Mouse (Mus musculus): Measurements from ENCODE around the gene Gm10282. TPM values are rescaled to one million over a fixed set of nuclear protein-coding genes. Genes with fewer than 3 reads are reported as not detected.

The Gm10282 gene
- 1 to 10 TPM; 3.9 to 6.2 TPM for total RNA-seq (2021)
- long read RNA-seq, experiment 1, partial matches to known transcripts = 0 of 1 reads
- long read RNA-seq, experiment 1, other reads (novel, unspliced or antisense) = 0 of 1 reads
- long read RNA-seq, experiment 2 = 0 reads

GRCm38 (mm10) chr8:72305210-72305905, at the start of gene Gm10282:
Gene Gm10282, minus strand, starts transcription at chr8:72305260.
- no peak for DNase-seq (ENCODE audit: extremely low spot score in 1 of 2, low spot score in 2 of 2)
- Histone ChIP-seq H3K27ac (no peak within 1 kb of the TSS), H3K4me3 (no peak within 1 kb of the TSS)
- intact Hi-C loops (cut with DNase I) = no loop called here
- no peak for TF ChIP-seq CTCF (IDR thresholded peaks at IDR 0.05)

DNA sequence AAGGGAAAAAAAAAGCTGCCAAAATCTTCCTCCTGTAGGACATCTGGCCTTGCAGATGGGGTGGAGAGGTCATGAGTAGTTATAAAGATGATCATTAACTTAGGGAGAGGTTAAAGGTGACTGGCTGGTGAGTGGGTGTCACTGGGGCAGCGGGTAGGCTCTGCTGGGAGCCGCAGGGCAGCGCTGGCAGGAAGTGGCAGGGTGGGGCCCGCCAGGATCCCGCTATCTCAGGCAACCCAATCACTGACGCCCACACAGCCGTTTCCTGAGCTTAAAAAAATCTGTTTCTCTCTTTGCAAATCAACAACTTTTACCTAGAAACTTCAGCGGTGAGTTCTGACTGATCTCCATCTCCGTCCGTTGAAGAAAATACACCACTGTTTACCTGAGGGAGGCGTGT, 49.2 kb upstream of the Gm10282 start:
- H3K4me3 ChIP-seq = no peak overlapping the region
- intact Hi-C loops (cut with DNase I) = no loop called here
- peak overlapping the region; percentile 53 for H3K27ac ChIP-seq
- peak in 1 of 2 experiments; percentile 32 for DNase-seq (ENCODE audit: extremely low spot score in 1 of 2, low spot score in 2 of 2)
- no peak for TF ChIP-seq CTCF (IDR thresholded peaks at IDR 0.05)

DNA sequence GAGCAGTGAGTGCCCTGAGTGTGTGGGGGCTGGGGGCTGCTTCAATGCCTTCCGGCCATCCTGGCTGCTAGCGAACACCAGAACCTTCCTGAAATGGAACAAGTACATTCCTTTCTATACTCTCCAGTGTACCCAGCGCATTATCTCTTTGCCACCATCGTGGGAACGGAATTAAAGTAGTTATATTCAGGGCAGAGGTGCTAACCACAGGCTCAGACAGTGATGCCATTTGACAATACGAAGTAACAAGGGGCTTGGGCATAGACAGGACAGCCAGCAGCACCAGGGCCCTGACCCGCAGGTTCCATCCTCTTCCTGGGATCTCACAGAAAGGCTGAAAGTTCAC, 48.6 kb upstream of the Gm10282 start:
- H3K27ac ChIP-seq = peak overlapping the region; percentile 45
- intact Hi-C loops (cut with DNase I) = no loop called here

GRCm38 (mm10) chr8:72352951-72353699, 48.1 kb upstream of the Gm10282 start:
- TF ChIP-seq CTCF (IDR thresholded peaks at IDR 0.05) = no peak
- no peak for DNase-seq (ENCODE audit: extremely low spot score in 1 of 2, low spot score in 2 of 2)
- H3K27ac ChIP-seq = peak overlapping the region; percentile 45; the same call in 1 of the 2 replicates
- intact Hi-C loops (cut with DNase I) = no loop called here
- no peak overlapping the region for H3K4me3 ChIP-seq

More for the DNA sequence above, 48.6 kb upstream of the Gm10282 start:
- no peak for TF ChIP-seq CTCF (IDR thresholded peaks at IDR 0.05)
- no peak for DNase-seq (ENCODE audit: extremely low spot score in 1 of 2, low spot score in 2 of 2)
- H3K4me3 ChIP-seq = no peak overlapping the region

GRCm38 (mm10) chr8:72351405-72352005, 46.4 kb upstream of the Gm10282 start:
- no peak overlapping the region for H3K4me3 ChIP-seq
- intact Hi-C loops (cut with DNase I) = no loop called here
- H3K27ac ChIP-seq = no peak overlapping the region
- no peak for DNase-seq (ENCODE audit: extremely low spot score in 1 of 2, low spot score in 2 of 2)
- TF ChIP-seq CTCF (IDR thresholded peaks at IDR 0.05) = no peak

GRCm38 (mm10) chr8:72350727-72351126, 45.7 kb upstream of the Gm10282 start:
- no peak for DNase-seq (ENCODE audit: extremely low spot score in 1 of 2, low spot score in 2 of 2)
- H3K27ac ChIP-seq = no peak overlapping the region
- intact Hi-C loops (cut with DNase I) = no loop called here
- no peak overlapping the region for H3K4me3 ChIP-seq
- no peak for TF ChIP-seq CTCF (IDR thresholded peaks at IDR 0.05)

DNA sequence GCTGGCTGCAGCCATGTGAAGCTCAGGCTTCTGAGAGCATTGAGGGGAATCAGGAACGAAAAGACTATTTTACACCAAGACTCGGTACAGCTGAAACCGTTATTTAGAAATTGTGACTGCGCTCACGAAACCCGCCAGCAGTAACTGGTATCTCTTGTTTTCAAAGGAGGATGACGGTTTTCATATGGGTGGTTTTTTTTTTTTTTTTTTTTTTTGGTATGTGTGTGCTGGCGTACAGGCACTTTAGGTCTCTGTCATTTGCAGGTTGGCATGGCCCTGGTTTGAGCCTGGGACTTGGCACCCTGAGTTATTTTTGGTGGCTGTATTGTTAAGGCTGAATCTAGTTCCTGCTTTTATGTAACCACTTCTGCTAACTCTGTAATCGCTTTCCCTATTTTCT, 44.8 kb upstream of the Gm10282 start:
- intact Hi-C loops (cut with DNase I) = no loop called here

GRCm38 (mm10) chr8:72348956-72349355, 43.9 kb upstream of the Gm10282 start:
- TF ChIP-seq CTCF (IDR thresholded peaks at IDR 0.05) = no peak
- Histone ChIP-seq H3K4me3 (no peak overlapping the region), H3K27ac (no peak overlapping the region)
- intact Hi-C loops (cut with DNase I) = no loop called here
- no peak for DNase-seq (ENCODE audit: extremely low spot score in 1 of 2, low spot score in 2 of 2)

More for the DNA sequence above, 44.8 kb upstream of the Gm10282 start:
- Histone ChIP-seq H3K4me3 (no peak overlapping the region), H3K27ac (peak overlapping the region; percentile 53)
- DNase-seq (ENCODE audit: extremely low spot score in 1 of 2, low spot score in 2 of 2) = no peak
- TF ChIP-seq CTCF (IDR thresholded peaks at IDR 0.05) = no peak

DNA sequence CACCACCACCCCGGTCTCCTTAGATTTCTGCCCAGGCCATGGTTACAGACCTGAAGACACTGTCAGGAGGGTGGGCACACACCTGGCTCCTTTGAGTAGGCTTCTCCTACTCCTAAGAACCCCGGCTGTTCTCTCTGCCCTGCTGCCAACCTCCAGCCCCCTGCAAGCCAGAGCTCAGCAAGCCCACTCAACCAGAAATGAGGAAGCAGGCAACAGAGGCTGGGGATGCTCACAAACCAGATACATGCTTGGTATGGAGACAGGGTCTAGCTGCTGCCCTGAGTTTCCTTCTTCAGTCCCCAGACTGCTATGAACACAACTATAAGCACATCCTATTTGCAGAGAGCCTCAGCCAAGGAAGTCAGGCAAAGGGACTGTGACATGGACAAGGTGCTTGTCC, 43.1 kb upstream of the Gm10282 start:
- H3K27ac ChIP-seq = no peak overlapping the region
- intact Hi-C loops (cut with DNase I) = no loop called here
- H3K4me3 ChIP-seq = no peak overlapping the region
- no peak for DNase-seq (ENCODE audit: extremely low spot score in 1 of 2, low spot score in 2 of 2)
- no peak for TF ChIP-seq CTCF (IDR thresholded peaks at IDR 0.05)

DNA sequence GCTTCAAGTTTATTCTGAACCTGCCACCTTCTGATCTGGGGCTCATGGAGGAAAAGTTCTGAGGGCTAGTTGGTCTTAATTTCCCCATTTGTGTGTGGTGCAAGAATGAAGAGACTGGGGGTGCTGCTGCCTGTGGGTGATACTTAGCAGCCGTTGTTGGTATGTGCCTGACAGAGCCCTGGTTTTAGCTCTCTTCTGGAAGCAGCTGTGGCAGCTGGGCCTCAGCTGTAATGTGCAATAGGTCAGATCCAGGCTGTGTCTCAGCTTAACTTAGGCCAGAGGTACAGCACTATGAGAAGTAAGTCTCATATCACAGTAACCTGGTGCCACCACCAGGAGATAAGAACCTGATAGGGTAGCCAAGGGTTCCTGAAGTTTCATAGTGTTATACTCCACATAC, 42.5 kb upstream of the Gm10282 start:
- TF ChIP-seq CTCF (IDR thresholded peaks at IDR 0.05) = no peak

GRCm38 (mm10) chr8:72343725-72344124, 38.7 kb upstream of the Gm10282 start:
- 0 out of 2 replicates have a peak overlapping the region, but pooled peaks have one; percentile 15 for H3K27ac ChIP-seq
- intact Hi-C loops (cut with DNase I) = no loop called here

More for the DNA sequence above, 42.5 kb upstream of the Gm10282 start:
- DNase-seq (ENCODE audit: extremely low spot score in 1 of 2, low spot score in 2 of 2) = no peak
- no peak overlapping the region for H3K27ac ChIP-seq
- intact Hi-C loops (cut with DNase I) = no loop called here
- no peak overlapping the region for H3K4me3 ChIP-seq

More at GRCm38 (mm10) chr8:72343725-72344124, 38.7 kb upstream of the Gm10282 start:
- no peak overlapping the region for H3K4me3 ChIP-seq
- no peak for DNase-seq (ENCODE audit: extremely low spot score in 1 of 2, low spot score in 2 of 2)
- no peak for TF ChIP-seq CTCF (IDR thresholded peaks at IDR 0.05)
